Mouse (Mus musculus): Measurements from ENCODE around the gene Fam241a. TPM values are rescaled to one million over a fixed set of nuclear protein-coding genes. Genes with fewer than 3 reads are reported as not detected.

Fam241a gene
- polyA plus RNA-seq, 1 experiment: not detected

GRCm38 (mm10) chr3:127835594-127835993 is 60.5 kb downstream of the Fam241a start:
- WGBS: 55% methylated on average over 6 of the region's 6 CpGs
- Histone ChIP-seq H3K27ac (ENCODE audit: insufficient read depth, low read depth, low read length) (no peak overlapping the region), H3K4me3 (ENCODE audit: insufficient read depth, low read depth, low read length) (no peak overlapping the region), H3K4me1 (ENCODE audit: control insufficient read depth, insufficient read depth, low read length) (peaks cover 2% of the 10 kb centered on the region; the same call in 1 of the 2 replicates)
- TF ChIP-seq CTCF (IDR thresholded peaks at IDR 0.05; ENCODE audit: insufficient read depth, low read depth, low read length) (no peak), POLR2A (IDR thresholded peaks at IDR 0.05; ENCODE audit: insufficient read depth, low read depth, low read length) (no peak)

DNA sequence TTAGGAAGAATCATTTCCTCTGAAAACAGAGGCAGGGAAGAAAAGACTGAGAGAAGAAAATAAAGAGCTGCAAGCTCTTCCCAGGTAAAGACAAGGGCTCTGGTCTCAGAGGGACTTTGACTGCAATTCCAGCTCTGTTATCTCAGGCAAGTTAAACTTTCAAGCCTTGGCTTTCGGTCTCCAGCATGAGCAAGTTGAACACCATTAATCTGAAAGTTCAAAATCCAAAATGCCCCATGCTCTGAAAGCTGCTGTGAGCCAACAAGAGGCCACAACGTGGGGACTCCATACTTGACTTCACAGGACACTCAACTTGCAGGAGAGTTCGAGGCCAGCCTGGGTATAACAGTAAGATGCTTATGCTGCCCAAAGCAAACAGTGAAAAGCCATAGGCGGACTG is 62.1 kb downstream of the Fam241a start:
- peaks cover 2% of the 10 kb centered on the region; the same call in 1 of the 2 replicates for H3K4me1 ChIP-seq (ENCODE audit: control insufficient read depth, insufficient read depth, low read length)
- TF ChIP-seq CTCF (IDR thresholded peaks at IDR 0.05; ENCODE audit: insufficient read depth, low read depth, low read length): no peak
- no peak for TF ChIP-seq POLR2A (IDR thresholded peaks at IDR 0.05; ENCODE audit: insufficient read depth, low read depth, low read length)
- no peak overlapping the region for H3K27ac ChIP-seq (ENCODE audit: insufficient read depth, low read depth, low read length)
- WGBS: 81% methylated on average over 4 of the region's 4 CpGs
- H3K4me3 ChIP-seq (ENCODE audit: insufficient read depth, low read depth, low read length): no peak overlapping the region

GRCm38 (mm10) chr3:127831079-127831478 is 65.0 kb downstream of the Fam241a start:
- WGBS: 71% methylated on average over 6 of the region's 6 CpGs
- H3K4me3 ChIP-seq (ENCODE audit: insufficient read depth, low read depth, low read length): no peak overlapping the region
- TF ChIP-seq POLR2A (IDR thresholded peaks at IDR 0.05; ENCODE audit: insufficient read depth, low read depth, low read length): no peak
- no peak for TF ChIP-seq CTCF (IDR thresholded peaks at IDR 0.05; ENCODE audit: insufficient read depth, low read depth, low read length)

GRCm38 (mm10) chr3:127830183-127830582 is 65.9 kb downstream of the Fam241a start:
- no peak overlapping the region for H3K4me3 ChIP-seq (ENCODE audit: insufficient read depth, low read depth, low read length)
- TF ChIP-seq POLR2A (IDR thresholded peaks at IDR 0.05; ENCODE audit: insufficient read depth, low read depth, low read length) (no peak), CTCF (IDR thresholded peaks at IDR 0.05; ENCODE audit: insufficient read depth, low read depth, low read length) (no peak)
- 92% methylated on average over 10 of the region's 10 CpGs for WGBS

More at GRCm38 (mm10) chr3:127831079-127831478, 65.0 kb downstream of the Fam241a start:
- H3K4me1 ChIP-seq (ENCODE audit: control insufficient read depth, insufficient read depth, low read length): peaks cover 7% of the 10 kb centered on the region
- H3K27ac ChIP-seq (ENCODE audit: insufficient read depth, low read depth, low read length): no peak overlapping the region

DNA sequence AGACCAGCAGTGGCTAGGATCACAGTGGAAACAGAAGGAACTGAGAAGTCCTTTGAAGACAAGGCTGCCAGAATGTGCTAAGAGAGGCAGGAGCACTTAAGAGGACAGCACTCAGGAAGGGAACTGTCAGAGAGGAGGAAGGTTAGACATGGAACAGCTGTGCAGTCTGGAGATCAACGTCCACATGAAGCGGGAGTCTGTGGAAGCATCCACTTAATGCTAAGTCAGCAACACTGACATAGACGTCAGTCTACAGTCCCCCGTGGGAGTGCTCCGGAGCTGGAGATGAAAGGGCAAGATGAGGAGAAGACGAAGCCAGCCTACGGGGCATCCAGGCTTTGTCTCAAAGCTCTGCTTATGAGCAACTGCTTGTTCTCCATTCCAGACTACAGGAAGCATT is 69.0 kb downstream of the Fam241a start:
- no peak for TF ChIP-seq POLR2A (IDR thresholded peaks at IDR 0.05; ENCODE audit: insufficient read depth, low read depth, low read length)
- no peak for TF ChIP-seq CTCF (IDR thresholded peaks at IDR 0.05; ENCODE audit: insufficient read depth, low read depth, low read length)
- Histone ChIP-seq H3K4me3 (ENCODE audit: insufficient read depth, low read depth, low read length) (no peak overlapping the region), H3K27ac (ENCODE audit: insufficient read depth, low read depth, low read length) (no peak overlapping the region), H3K4me1 (ENCODE audit: control insufficient read depth, insufficient read depth, low read length) (peaks cover 5% of the 10 kb centered on the region)
- WGBS: 40% methylated on average over 7 of the region's 7 CpGs

More at GRCm38 (mm10) chr3:127830183-127830582, 65.9 kb downstream of the Fam241a start:
- Histone ChIP-seq H3K27ac (ENCODE audit: insufficient read depth, low read depth, low read length) (no peak overlapping the region), H3K4me1 (ENCODE audit: control insufficient read depth, insufficient read depth, low read length) (peaks cover 7% of the 10 kb centered on the region)

GRCm38 (mm10) chr3:127826503-127826902 is 69.6 kb downstream of the Fam241a start:
- no peak for TF ChIP-seq POLR2A (IDR thresholded peaks at IDR 0.05; ENCODE audit: insufficient read depth, low read depth, low read length)
- TF ChIP-seq CTCF (IDR thresholded peaks at IDR 0.05; ENCODE audit: insufficient read depth, low read depth, low read length): no peak
- Histone ChIP-seq H3K27ac (ENCODE audit: insufficient read depth, low read depth, low read length) (no peak overlapping the region), H3K4me3 (ENCODE audit: insufficient read depth, low read depth, low read length) (no peak overlapping the region), H3K4me1 (ENCODE audit: control insufficient read depth, insufficient read depth, low read length) (peaks cover 5% of the 10 kb centered on the region)
- 80% methylated on average over 7 of the region's 7 CpGs for WGBS

DNA sequence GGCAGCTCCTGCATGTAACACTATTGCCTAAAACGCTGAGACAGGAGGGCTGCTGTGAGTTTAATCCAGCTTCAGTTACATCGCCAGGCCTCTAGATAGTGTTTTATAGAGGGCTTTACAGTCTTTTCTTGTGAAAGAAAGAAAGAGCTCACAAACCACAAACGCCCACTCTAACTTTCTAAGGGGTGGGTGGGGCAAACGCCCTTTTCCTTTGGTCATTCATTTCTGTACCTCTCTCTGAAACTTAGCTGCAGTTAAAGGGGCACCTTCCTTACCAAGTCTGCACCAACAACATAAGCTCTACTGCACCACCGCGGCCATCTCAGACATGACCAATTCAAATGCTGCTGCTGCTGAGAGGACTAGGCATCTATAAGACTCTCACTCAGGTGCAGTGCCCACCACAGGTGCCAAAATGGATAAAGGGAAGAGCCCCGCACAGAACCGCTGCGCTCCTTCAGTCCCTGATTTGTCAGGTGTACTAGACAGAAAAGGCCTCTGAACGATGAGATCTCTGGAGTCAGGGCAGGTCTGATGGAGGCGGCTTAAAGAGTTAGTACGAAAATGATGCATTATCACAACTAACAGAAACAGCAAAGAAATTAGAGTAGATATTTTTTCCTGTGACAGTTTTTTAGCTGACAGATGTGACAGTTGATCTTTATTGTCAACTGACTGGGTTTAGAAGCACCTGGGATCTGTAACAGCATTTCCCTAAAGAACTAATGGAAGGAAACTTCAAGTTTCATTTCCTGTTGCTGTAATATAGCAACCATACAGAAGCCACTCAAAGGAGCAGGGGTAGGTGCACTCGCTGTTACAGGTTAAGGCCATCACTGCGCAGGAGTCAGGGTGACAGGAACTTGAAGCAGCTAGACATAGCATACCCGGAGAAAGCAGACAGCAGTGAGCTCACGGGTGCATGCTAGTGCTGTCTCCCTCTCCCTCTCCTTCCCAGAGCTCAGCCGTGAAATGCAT is 71.9 kb downstream of the Fam241a start:
- peaks cover 5% of the 10 kb centered on the region for H3K4me1 ChIP-seq (ENCODE audit: control insufficient read depth, insufficient read depth, low read length)
- 77% methylated on average over 17 of the region's 17 CpGs for WGBS
- no peak overlapping the region for H3K27ac ChIP-seq (ENCODE audit: insufficient read depth, low read depth, low read length)
- TF ChIP-seq POLR2A (IDR thresholded peaks at IDR 0.05; ENCODE audit: insufficient read depth, low read depth, low read length): no peak
- no peak for TF ChIP-seq CTCF (IDR thresholded peaks at IDR 0.05; ENCODE audit: insufficient read depth, low read depth, low read length)
- no peak overlapping the region for H3K4me3 ChIP-seq (ENCODE audit: insufficient read depth, low read depth, low read length)

GRCm38 (mm10) chr3:127821209-127821608 is 74.9 kb downstream of the Fam241a start:
- no peak overlapping the region for H3K4me3 ChIP-seq (ENCODE audit: insufficient read depth, low read depth, low read length)
- no peak overlapping the region for H3K27ac ChIP-seq (ENCODE audit: insufficient read depth, low read depth, low read length)
- WGBS: 84% methylated on average over 5 of the region's 5 CpGs
- no peaks in the 10 kb centered on the region; the same call in 1 of the 2 replicates for H3K4me1 ChIP-seq (ENCODE audit: control insufficient read depth, insufficient read depth, low read length)
- no peak for TF ChIP-seq POLR2A (IDR thresholded peaks at IDR 0.05; ENCODE audit: insufficient read depth, low read depth, low read length)
- no peak for TF ChIP-seq CTCF (IDR thresholded peaks at IDR 0.05; ENCODE audit: insufficient read depth, low read depth, low read length)

- H3K4me1 ChIP-seq (ENCODE audit: control insufficient read depth, insufficient read depth, low read length): no peaks in the 10 kb centered on the region; the same call in 1 of the 2 replicates
- TF ChIP-seq POLR2A (IDR thresholded peaks at IDR 0.05; ENCODE audit: insufficient read depth, low read depth, low read length): no peak
- no peak for TF ChIP-seq CTCF (IDR thresholded peaks at IDR 0.05; ENCODE audit: insufficient read depth, low read depth, low read length)
- H3K27ac ChIP-seq (ENCODE audit: insufficient read depth, low read depth, low read length): no peak overlapping the region
- H3K4me3 ChIP-seq (ENCODE audit: insufficient read depth, low read depth, low read length): no peak overlapping the region
- 90% methylated on average over 1 of the region's 1 CpGs for WGBS
Observed at GRCm38 (mm10) chr3:127820400-127820799, 75.7 kb downstream of the Fam241a start.

Other genes starting within 250 kb of the Fam241a start
- not detected in 2 replicates for gene Alpk1, start 115.8 kb downstream of the Fam241a start, polyA plus RNA-seq (2012; ENCODE audit: insufficient read depth, insufficient read length, low replicate concordance, missing spikeins)
- gene Tifa, start 106.5 kb downstream of the Fam241a start, polyA plus RNA-seq (2012; ENCODE audit: insufficient read depth, insufficient read length, low replicate concordance, missing spikeins): not detected in 2 replicates
- gene Ap1ar, start 58.8 kb downstream of the Fam241a start, polyA plus RNA-seq (2012; ENCODE audit: insufficient read depth, insufficient read length, low replicate concordance, missing spikeins): not detected in 2 replicates

Data from olfactory bulb, adult 2 months (tissue).